Mouse (Mus musculus) heart, adult 2 months (tissue): ENCODE data around the gene Mex3d. TPM values are rescaled to one million over a fixed set of nuclear protein-coding genes. Genes with fewer than 3 reads are reported as not detected.

Experiments
- DNase-seq, 2 experiments: peaks; one replicate each; pipeline ENCODE4 v3.0.0; 2021
- H3K27ac ChIP-seq: fragments of 200-600 bp; 2 replicates; pipeline ENCODE4 v1.8.1; 2022
- H3K27me3 ChIP-seq: fragments of 200-500 bp; 2 replicates; pipeline ENCODE4 v1.6.1; 2012; ENCODE audit warnings: mild to moderate bottlenecking, low read length, inconsistent platforms, mixed read lengths; ENCODE audit not compliant: control insufficient read depth, insufficient read depth
- H3K36me3 ChIP-seq: fragments of 200-500 bp; 2 replicates; pipeline ENCODE4 v1.6.1; 2012; ENCODE audit warnings: low read length, inconsistent platforms; ENCODE audit not compliant: control insufficient read depth, insufficient read depth
- H3K4me1 ChIP-seq: fragments of 200-500 bp; 2 replicates; pipeline ENCODE4 v1.6.1; 2011; ENCODE audit warnings: low read length; ENCODE audit not compliant: control insufficient read depth, insufficient read depth
- H3K4me3 ChIP-seq: fragments of 200-600 bp; 2 replicates; pipeline ENCODE4 v1.8.1; 2022
- H3K79me2 ChIP-seq: fragments of 200-500 bp; replicated peaks from 2 replicates; pipeline ENCODE4 v1.6.1; 2012; ENCODE audit warnings: mild to moderate bottlenecking, inconsistent platforms, low read length, moderate library complexity, mixed read lengths; ENCODE audit not compliant: control insufficient read depth, insufficient read depth
- H3K9ac ChIP-seq: fragments of 200-500 bp; 2 replicates; pipeline ENCODE4 v1.6.1; 2012; ENCODE audit warnings: low read depth, mild to moderate bottlenecking, control low read depth, inconsistent platforms, low read length, mixed read lengths
- CTCF ChIP-seq: fragments of 200-600 bp; IDR thresholded peaks from 2 replicates; pipeline ENCODE4 v1.8.1; 2022; ENCODE audit warnings: antibody characterized with exemption, mild to moderate bottlenecking, moderate library complexity
- EP300 ChIP-seq: fragments of 200-500 bp; IDR thresholded peaks from 2 replicates; pipeline ENCODE4 v1.6.1; 2011; ENCODE audit warnings: low read depth, low read length, control low read depth; ENCODE audit not compliant: insufficient read depth
- POLR2A ChIP-seq: fragments of 200-500 bp; IDR thresholded peaks from 2 replicates; pipeline ENCODE4 v1.6.1; 2011; ENCODE audit warnings: mild to moderate bottlenecking, low read depth, low read length, control low read depth; ENCODE audit not compliant: insufficient read depth
- WGBS: fragments of 180-500 bp; shearing (Covaris S2); methylation state at CpG from one replicate; pipeline ENCODE4 v1.1.7; 2018; 5-methylcytosine and 5-hydroxymethylcytosine counted together
- intact Hi-C: fragments of 180-260 bp; cut with DNase I; formaldehyde crosslinking; loops from one replicate; pipeline ENCODE4 v1.15.1; 2025
- polyA plus RNA-seq: library from polyadenylated mRNA; depleted of rRNA; stranded (reverse); fragments of >200 nt; gene quantifications from 2 replicates; pipeline ENCODE4 v1.2.3, GENCODE M21; 2012
- total RNA-seq, 2 experiments: library from RNA; stranded (reverse); gene quantifications; 2 replicates each; pipeline ENCODE4 v1.2.3; 2021

The Mex3d gene
- total and polyA plus RNA-seq, 3 experiments, result 7.3 to 7.9 (median 7.5) TPM

DNA sequence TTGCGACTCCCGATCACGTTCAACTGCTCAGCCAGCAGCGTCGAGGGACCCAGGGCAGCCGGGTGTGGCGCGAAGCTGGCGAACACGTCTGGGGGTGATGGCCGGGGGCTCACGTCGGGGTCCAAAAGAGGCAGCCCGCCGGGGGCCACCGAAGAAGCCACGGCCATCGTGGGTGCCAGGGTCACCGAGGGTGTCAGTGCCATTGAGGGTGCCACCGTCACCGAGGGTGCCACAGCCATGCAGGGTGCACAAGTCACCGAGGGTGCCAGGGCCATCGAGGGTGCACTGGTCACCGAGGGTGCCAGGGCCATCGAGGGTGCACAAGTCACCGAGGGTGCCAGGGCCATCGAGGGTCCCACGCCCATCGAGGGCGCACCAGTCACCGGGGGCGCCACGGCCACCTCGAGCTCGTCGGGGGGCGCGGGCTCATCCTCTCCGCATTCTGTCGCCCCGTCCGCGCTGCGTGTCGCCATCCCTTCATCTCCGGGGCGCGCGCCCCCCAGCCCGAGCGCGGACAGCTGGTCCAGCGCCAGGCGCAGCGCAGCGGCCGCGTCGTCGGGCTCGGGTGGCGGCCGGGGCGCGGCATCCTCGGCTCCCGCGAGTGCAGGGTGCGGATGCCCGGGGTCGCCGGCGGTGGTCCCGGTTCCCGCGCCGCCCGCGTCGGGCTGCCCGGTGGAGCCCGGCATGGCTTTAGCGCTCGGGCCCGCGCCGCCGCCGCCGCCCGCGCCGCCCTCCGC is 556 bp downstream of the Mex3d start:
- H3K27me3 ChIP-seq, result no peaks in the 10 kb centered on the region
- H3K36me3 ChIP-seq, result no peaks in the 10 kb centered on the region
- intact Hi-C loops, result no loop called here
- peak; percentile 35 to 53 for DNase-seq
- peaks cover 4% of the 10 kb centered on the region for H3K79me2 ChIP-seq
- TF ChIP-seq POLR2A (no peak), CTCF (no peak), EP300 (no peak)
- H3K4me3 ChIP-seq, result peak overlapping the region; percentile 57
- H3K27ac ChIP-seq, result peak overlapping the region; percentile 23
- WGBS, result 5% methylated on average over 81 of the region's 94 CpGs
- peak overlapping the region; percentile 91 for H3K9ac ChIP-seq
- peaks cover 5% of the 10 kb centered on the region for H3K4me1 ChIP-seq

DNA sequence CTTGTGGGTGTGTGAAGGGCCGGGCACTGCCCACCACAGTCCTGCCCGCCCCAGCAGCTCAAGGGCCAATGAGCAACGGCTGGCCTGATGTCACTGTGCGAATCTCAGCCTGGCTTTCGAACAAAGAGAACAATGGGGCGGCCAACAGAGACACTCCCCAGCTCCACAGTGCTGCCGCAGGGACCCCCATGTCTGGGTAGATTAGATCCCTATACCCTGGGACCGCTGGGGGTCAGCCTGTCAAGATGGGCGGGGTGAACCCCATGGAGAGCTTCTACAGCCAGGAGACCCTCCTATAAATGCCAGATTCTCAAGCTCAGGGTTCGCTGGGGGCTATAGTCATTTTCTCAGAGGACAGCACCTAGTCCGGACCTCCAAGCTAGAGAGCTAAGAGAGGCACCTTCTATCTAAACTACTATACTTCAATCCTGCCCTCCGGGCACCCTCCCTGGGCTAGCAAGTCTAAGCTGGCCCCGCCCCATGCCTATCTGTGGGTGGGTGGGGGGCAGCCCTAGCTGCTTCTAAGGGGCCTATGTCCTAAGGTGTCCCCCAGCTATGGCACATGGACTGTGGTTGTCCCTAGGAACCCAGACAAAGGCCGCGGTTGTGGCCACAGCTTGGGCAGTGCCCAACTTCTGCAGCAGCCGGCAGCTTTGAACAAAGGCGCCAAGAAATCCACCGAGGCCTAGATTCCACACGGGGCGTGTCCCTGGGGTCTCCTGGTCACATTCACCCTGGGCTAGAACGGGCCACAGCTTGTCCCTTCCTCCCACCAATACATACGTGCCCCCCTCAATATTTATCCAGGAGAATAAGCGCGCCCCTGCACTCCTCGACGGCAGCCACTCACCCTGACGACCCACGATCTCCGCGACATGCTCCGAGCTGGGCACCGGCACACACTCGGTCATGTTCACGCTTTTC is 1.4 kb downstream of the Mex3d start:
- H3K27me3 ChIP-seq, result no peaks in the 10 kb centered on the region
- intact Hi-C loops, result no loop called here
- no peaks in the 10 kb centered on the region for H3K36me3 ChIP-seq
- no peak for DNase-seq
- no peak for TF ChIP-seq EP300
- H3K79me2 ChIP-seq, result peaks cover 4% of the 10 kb centered on the region
- H3K27ac ChIP-seq, result no peak overlapping the region; the same call in 1 of the 2 replicates
- peak overlapping the region; percentile 91 for H3K9ac ChIP-seq
- WGBS, result 8% methylated on average over 34 of the region's 34 CpGs
- peaks cover 5% of the 10 kb centered on the region for H3K4me1 ChIP-seq
- H3K4me3 ChIP-seq, result peak overlapping the region; percentile 57

DNA sequence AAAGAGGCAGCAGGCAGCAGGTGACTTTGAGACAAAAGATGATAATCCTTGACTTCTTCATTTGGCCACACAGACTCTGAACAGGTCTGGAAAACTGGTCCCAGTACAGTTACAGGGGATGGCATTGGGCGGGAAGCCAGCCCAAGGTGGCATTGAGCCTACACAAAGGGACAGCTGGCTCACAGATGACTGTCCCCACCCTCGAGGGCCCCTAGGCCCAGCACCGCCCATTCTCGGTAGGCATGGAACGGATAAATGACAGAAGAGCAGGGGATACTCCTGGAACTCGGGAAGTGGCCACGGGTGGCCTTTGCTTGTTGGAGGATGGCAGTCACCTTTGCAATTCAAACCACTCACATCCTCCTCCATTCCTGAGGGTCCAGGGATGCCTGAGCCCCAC is 2.1 kb downstream of the Mex3d start:
- DNase-seq, result no peak
- no peak overlapping the region for H3K27ac ChIP-seq
- TF ChIP-seq CTCF, result no peak
- TF ChIP-seq POLR2A, result no peak
- TF ChIP-seq EP300, result no peak

DNA sequence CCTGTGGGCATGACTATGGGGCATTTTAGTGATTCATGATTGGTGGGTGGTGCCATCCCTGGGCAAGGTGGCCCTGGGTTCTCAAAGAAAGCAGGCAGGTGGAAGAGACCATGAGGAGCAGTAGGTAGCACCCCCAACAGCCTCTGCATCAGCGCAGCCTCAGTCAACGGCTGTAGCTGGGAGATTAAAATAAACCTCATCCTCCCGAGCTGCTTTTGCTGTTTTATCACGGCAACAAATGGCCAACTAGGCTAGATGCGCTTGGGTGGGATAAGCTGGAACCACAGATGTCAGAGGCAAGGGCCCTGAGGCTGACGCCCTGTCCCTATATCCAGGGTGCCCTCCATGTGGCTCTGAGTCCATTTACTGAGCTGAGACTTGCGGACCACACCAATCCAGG is 2.8 kb downstream of the Mex3d start:
- H3K36me3 ChIP-seq, result no peaks in the 10 kb centered on the region
- H3K27me3 ChIP-seq, result no peaks in the 10 kb centered on the region
- 72% methylated on average over 7 of the region's 7 CpGs for WGBS
- TF ChIP-seq POLR2A, result no peak
- no peak for TF ChIP-seq CTCF
- no peak for TF ChIP-seq EP300
- intact Hi-C loops, result no loop called here
- no peak overlapping the region for H3K9ac ChIP-seq
- no peak for DNase-seq
- peaks cover 4% of the 10 kb centered on the region for H3K79me2 ChIP-seq
- H3K4me3 ChIP-seq, result no peak overlapping the region
- no peak overlapping the region for H3K27ac ChIP-seq
- H3K4me1 ChIP-seq, result peaks cover 5% of the 10 kb centered on the region

More for the DNA sequence above, 2.1 kb downstream of the Mex3d start:
- H3K36me3 ChIP-seq, result no peaks in the 10 kb centered on the region
- 39% methylated on average over 7 of the region's 7 CpGs for WGBS
- intact Hi-C loops, result no loop called here
- H3K27me3 ChIP-seq, result no peaks in the 10 kb centered on the region
- 0 out of 2 replicates have a peak overlapping the region, but pooled peaks have one; percentile 91 for H3K9ac ChIP-seq
- peaks cover 4% of the 10 kb centered on the region for H3K79me2 ChIP-seq
- peaks cover 5% of the 10 kb centered on the region for H3K4me1 ChIP-seq
- peak overlapping the region; percentile 57 for H3K4me3 ChIP-seq

- H3K4me3 ChIP-seq, result no peak overlapping the region
- intact Hi-C loops, result no loop called here
- H3K79me2 ChIP-seq, result peaks cover 4% of the 10 kb centered on the region
- no peak for DNase-seq
- WGBS, result 86% methylated on average over 4 of the region's 4 CpGs
- no peak overlapping the region for H3K27ac ChIP-seq
- peaks cover 5% of the 10 kb centered on the region for H3K4me1 ChIP-seq
- H3K9ac ChIP-seq, result no peak overlapping the region
- no peaks in the 10 kb centered on the region for H3K36me3 ChIP-seq
- no peaks in the 10 kb centered on the region for H3K27me3 ChIP-seq
- TF ChIP-seq CTCF (no peak), POLR2A (no peak), EP300 (no peak)
Measured at GRCm38 (mm10) chr10:80384115-80384639, 3.3 kb downstream of the Mex3d start.

- intact Hi-C loops, result no loop called here
- Histone ChIP-seq H3K36me3 (no peaks in the 10 kb centered on the region), H3K27me3 (no peaks in the 10 kb centered on the region), H3K4me1 (peaks cover 5% of the 10 kb centered on the region), H3K27ac (no peak overlapping the region), H3K9ac (no peak overlapping the region), H3K4me3 (no peak overlapping the region), H3K79me2 (peaks cover 4% of the 10 kb centered on the region)
- no peak for DNase-seq
- 77% methylated on average over 4 of the region's 4 CpGs for WGBS
- TF ChIP-seq CTCF (peak; percentile 50), POLR2A (no peak)
Measured at GRCm38 (mm10) chr10:80383431-80383830, 4.0 kb downstream of the Mex3d start.
